Mouse (Mus musculus) hindbrain, embryonic 11.5 days (tissue): ENCODE measurements around the gene Dcakd. TPM values are rescaled to one million over a fixed set of nuclear protein-coding genes. Genes with fewer than 3 reads are reported as not detected.

Source experiments
- ATAC-seq: fragments of 200-750 bp; cut with Nextera tagmentation; 2 replicates; pipeline ENCODE4 v1.8.0; 2017; ENCODE audit warnings: mild to moderate bottlenecking, moderate TSS enrichment, moderate library complexity; ENCODE audit not compliant: low FRiP score
- DNase-seq: peaks from one replicate; pipeline ENCODE4 v3.0.0-alpha.2; 2015; ENCODE audit warnings: low spot score
- H3K27ac ChIP-seq: fragments of 300-500 bp; sonication (generic); 2 replicates; pipeline ENCODE4 v1.5.1; 2014; ENCODE audit warnings: mild to moderate bottlenecking, low read depth, low read length
- H3K27me3 ChIP-seq: fragments of 300-500 bp; sonication (generic); 2 replicates; pipeline ENCODE4 v1.6.1; 2014; ENCODE audit warnings: mild to moderate bottlenecking, low read length, moderate library complexity, mixed read lengths; ENCODE audit not compliant: control insufficient read depth, insufficient read depth
- H3K36me3 ChIP-seq: fragments of 300-500 bp; sonication (generic); 2 replicates; pipeline ENCODE4 v1.6.1; 2014; ENCODE audit warnings: mild to moderate bottlenecking, low read length, moderate library complexity, mixed read lengths; ENCODE audit not compliant: control insufficient read depth, insufficient read depth
- H3K4me1 ChIP-seq: fragments of 300-500 bp; sonication (generic); replicated peaks from 2 replicates; pipeline ENCODE4 v1.6.1; 2014; ENCODE audit warnings: low read length, mixed read lengths; ENCODE audit not compliant: control insufficient read depth, insufficient read depth
- H3K4me2 ChIP-seq: fragments of 300-500 bp; sonication (generic); replicated peaks from 2 replicates; pipeline ENCODE4 v1.6.1; 2014; ENCODE audit warnings: mild to moderate bottlenecking, low read depth, low read length
- H3K4me3 ChIP-seq: fragments of 300-500 bp; sonication (generic); 2 replicates; pipeline ENCODE4 v1.5.1; 2014; ENCODE audit warnings: low read depth, low read length
- H3K9ac ChIP-seq: fragments of 300-500 bp; sonication (generic); 2 replicates; pipeline ENCODE4 v1.6.1; 2014; ENCODE audit warnings: low read depth, low read length
- H3K9me3 ChIP-seq: fragments of 300-500 bp; sonication (generic); 2 replicates; pipeline ENCODE4 v1.6.1; 2016; ENCODE audit warnings: low read length; ENCODE audit not compliant: control insufficient read depth
- WGBS: fragments of 180-500 bp; shearing (Covaris S2); extraction: QIAGEN DNeasy Blood & Tissue Kit; methylation state at CpG from one replicate; pipeline ENCODE4 v1.1.7; 2014; 5-methylcytosine and 5-hydroxymethylcytosine counted together
- polyA plus RNA-seq: library from polyadenylated mRNA; unstranded; fragments of >200 nt; fragmentation: Nextera tagmentation; extraction: Ambion mirVana; gene quantifications from 2 replicates; pipeline ENCODE4 v1.2.1, GENCODE M21; 2014

The Dcakd gene
- polyA plus RNA-seq, 1 experiment from 2014 or later: 229 TPM

DNA sequence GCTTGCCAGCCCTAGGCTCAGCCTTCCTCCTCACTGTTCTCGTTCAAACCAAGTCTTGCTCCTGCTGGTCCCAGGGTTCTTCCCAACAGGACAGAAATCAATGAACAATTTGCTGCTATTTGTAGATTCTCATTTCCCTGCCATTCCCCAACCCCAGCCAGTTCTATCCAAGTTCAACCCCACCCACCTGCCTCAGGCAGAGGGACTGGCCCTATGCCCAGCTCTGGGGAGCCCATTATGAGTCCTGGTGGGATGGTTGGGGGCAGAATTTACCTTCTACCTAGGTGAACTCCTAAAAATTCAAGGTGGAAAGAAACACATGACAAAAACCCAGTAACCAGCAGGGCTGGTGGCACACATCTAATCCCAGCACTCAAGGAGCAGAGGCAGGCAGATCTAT is 55.8 kb downstream of the Dcakd start:
- DNase-seq (no peak), ATAC-seq (no peak)
- Histone ChIP-seq H3K27me3 (peaks cover 10% of the 10 kb centered on the region), H3K4me1 (no peaks in the 10 kb centered on the region), H3K4me3 (no peak overlapping the region), H3K9me3 (no peaks in the 10 kb centered on the region), H3K36me3 (no peaks in the 10 kb centered on the region), H3K27ac (no peak overlapping the region), H3K9ac (no peak overlapping the region), H3K4me2 (no peak overlapping the region)
- WGBS: 80% methylated on average over 1 of the region's 1 CpGs

DNA sequence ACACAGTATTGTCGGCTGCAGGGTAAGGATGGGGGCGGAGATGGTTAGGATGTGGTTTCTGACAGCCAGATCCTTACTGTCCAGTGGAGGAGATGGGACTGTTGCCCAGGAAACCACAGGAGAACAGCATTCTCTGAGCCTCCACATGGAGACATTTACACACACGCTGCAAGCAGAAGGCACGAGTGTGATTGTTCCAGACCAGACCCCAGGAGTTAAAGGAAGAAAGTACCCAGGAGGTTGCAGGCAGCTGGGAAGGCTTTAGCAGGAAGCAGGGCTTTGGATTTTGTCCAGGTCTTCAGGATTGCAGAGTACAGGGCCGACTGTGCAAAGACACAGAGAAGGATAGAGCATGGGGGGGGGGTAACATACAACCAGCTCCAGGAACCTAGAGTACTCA is 56.5 kb downstream of the Dcakd start:
- Histone ChIP-seq H3K9ac (no peak overlapping the region), H3K27me3 (peaks cover 10% of the 10 kb centered on the region), H3K4me1 (no peaks in the 10 kb centered on the region), H3K4me2 (no peak overlapping the region), H3K4me3 (no peak overlapping the region), H3K27ac (no peak overlapping the region), H3K9me3 (no peaks in the 10 kb centered on the region), H3K36me3 (no peaks in the 10 kb centered on the region)
- DNase-seq (no peak), ATAC-seq (no peak)
- WGBS: 62% methylated on average over 5 of the region's 5 CpGs

DNA sequence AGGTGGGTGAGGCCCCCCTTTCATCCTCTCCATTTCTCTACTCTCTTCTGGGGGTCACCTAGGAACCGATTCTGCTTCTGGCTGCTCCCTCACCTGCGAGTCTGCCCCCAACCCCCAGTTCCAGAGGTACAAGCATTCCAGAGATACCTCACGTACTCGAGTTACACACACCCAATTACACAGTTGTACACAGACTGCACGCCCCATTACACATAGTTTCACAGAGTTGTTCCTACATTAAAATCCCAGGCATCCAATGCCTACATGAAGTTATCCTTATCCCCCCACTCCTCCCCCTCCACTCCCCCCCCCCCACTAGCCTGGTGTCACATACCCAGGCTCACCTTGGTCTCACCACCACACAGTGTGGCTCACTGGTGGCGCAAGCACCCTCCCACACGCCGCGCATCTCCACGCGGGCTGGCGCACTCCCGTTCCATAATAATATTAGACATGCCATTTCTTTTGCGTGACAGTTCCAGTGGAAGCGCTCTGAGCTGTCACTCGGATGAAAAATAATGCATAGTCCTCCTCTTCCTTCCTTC is 63.5 kb downstream of the Dcakd start:
- no peak overlapping the region for H3K4me3 ChIP-seq
- no peaks in the 10 kb centered on the region for H3K36me3 ChIP-seq
- no peaks in the 10 kb centered on the region for H3K9me3 ChIP-seq
- DNase-seq (no peak), ATAC-seq (no peak; the same call in 1 of the 2 replicates)
- H3K4me1 ChIP-seq: peaks cover 7% of the 10 kb centered on the region
- H3K4me2 ChIP-seq: no peak overlapping the region
- no peaks in the 10 kb centered on the region; the same call in 1 of the 2 replicates for H3K27me3 ChIP-seq
- peak overlapping the region; percentile 87; the same call in 1 of the 2 replicates for H3K27ac ChIP-seq
- no peak overlapping the region; the same call in 1 of the 2 replicates for H3K9ac ChIP-seq
- whole genome bisulfite sequencing: 71% methylated on average over 16 of the region's 16 CpGs

DNA sequence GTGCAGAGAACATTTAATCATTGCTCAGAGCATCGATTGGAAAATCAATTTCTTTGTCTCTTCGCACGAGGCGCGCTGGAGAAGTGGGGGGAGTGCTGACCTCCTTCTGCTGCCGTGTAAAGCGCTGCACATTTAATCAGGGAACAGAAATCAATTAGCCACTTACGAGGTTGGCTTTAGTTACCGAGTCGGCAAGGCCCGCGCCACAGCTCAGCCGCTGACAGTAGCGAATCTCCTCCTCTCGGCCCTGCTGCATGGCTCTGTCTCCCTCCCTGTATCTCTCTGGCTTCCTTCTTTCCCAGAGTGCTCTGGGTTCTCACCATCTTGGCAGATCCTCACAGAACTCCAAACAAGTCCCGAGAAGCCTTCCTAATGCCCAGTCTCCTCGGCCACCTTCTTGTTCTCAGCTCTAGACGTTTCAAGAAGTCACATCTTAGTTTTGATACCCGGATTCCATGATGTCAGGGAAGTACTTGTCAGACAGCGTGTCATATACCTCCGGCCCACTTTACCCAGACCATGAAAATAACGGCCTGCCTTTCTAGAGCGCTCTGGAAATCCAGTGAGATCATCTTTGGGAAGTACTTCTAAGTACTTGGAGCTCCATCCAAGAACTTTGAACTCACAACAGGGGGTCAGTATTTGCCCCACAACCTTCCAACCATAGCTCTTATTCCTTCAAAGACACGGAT is 64.1 kb downstream of the Dcakd start:
- Histone ChIP-seq H3K4me2 (peak overlapping the region; percentile 38), H3K27ac (peak overlapping the region; percentile 87), H3K9me3 (no peaks in the 10 kb centered on the region), H3K4me3 (no peak overlapping the region; the same call in 1 of the 2 replicates), H3K36me3 (no peaks in the 10 kb centered on the region), H3K27me3 (no peaks in the 10 kb centered on the region; the same call in 1 of the 2 replicates), H3K4me1 (peaks cover 7% of the 10 kb centered on the region), H3K9ac (peak overlapping the region; percentile 49)
- 18% methylated on average over 24 of the region's 24 CpGs for WGBS
- ATAC-seq: peak; percentile 39
- DNase-seq: peak; percentile 63

DNA sequence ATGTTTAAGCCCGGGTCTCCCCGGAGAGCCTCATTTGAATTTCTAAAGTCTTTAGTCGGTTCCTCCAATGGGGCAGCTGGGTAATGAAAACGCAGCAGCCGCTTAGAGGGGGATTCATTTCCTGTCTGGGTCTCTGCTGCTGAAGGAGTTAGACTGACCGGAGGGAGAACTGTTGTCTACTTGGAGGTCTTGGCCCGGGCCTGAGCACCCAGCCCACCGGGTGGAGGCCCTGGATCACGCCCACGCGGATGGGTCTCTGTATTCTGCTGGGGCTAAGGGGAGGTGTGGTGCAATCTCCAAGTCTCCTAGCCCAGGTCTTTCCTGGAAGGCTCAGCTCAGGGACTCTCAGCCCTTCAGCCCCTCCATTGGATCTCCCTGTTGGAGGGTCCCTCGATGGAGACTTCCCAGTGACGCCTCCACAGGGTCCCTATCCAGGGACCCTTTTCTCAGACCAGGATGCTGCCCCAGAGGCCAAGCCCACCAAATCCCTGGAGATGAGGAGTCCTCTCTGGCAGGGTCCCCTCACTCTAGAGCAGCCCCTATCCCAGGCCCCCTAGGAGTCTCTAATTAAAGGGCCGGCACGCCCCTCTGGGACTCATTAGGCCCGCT is 64.8 kb downstream of the Dcakd start:
- peak overlapping the region; percentile 87 for H3K27ac ChIP-seq
- peaks cover 7% of the 10 kb centered on the region for H3K4me1 ChIP-seq
- ATAC-seq (peak; percentile 80), DNase-seq (peak; percentile 66)
- no peaks in the 10 kb centered on the region for H3K9me3 ChIP-seq
- no peaks in the 10 kb centered on the region for H3K36me3 ChIP-seq
- H3K27me3 ChIP-seq: no peaks in the 10 kb centered on the region; the same call in 1 of the 2 replicates
- H3K4me3 ChIP-seq: peak overlapping the region; percentile 10
- peak overlapping the region; percentile 49 for H3K9ac ChIP-seq
- peak overlapping the region; percentile 38 for H3K4me2 ChIP-seq
- under 1% methylated on average over 16 of the region's 16 CpGs for WGBS

DNA sequence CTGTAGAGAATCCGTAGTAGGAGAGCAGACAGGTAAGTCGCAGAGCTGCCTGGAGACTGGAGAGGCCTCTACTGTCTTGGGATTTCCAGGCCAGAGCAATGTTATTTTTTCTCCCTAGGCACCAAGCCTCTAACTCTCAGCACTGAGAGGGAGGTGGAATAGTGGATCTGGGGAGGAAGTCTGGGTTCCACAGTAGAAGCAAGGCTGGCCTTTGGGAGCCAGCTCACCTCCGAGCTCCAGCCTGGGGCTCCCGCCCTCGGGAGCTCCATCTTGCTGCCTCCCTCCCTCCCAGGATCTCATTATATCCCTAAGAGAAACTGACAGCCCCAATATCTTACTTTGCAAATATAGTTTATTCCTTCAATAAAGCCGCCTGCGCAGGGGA is 65.3 kb downstream of the Dcakd start:
- Histone ChIP-seq H3K27me3 (no peaks in the 10 kb centered on the region; the same call in 1 of the 2 replicates), H3K9me3 (no peaks in the 10 kb centered on the region), H3K4me2 (no peak overlapping the region; the same call in none of the 2 replicates), H3K9ac (0 out of 2 replicates have a peak overlapping the region, but pooled peaks have one; percentile 23), H3K4me1 (peaks cover 7% of the 10 kb centered on the region), H3K4me3 (0 out of 2 replicates have a peak overlapping the region, but pooled peaks have one; percentile 10), H3K27ac (peak overlapping the region; percentile 87), H3K36me3 (no peaks in the 10 kb centered on the region)
- WGBS: 24% methylated on average over 7 of the region's 7 CpGs
- no peak for ATAC-seq
- DNase-seq: no peak

DNA sequence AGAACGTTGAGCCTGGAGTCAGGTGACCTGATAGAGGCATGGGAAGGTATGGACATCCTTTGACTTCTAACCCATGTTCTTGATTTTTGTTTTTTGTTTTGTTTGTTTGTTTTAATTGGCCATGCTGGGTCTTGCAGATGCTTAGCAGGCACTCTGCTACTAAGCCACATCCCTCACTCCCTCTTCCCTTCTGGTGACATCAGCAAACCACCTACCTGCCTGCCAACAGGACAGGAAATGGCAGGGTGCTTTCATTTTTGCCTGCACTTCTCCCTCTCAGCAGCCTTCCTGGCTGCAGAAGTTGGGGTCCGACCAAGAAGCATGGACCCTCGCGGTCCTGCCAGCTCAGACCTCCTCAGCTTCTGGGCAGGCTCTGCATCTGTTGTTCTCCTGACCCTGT is 67.1 kb downstream of the Dcakd start:
- Histone ChIP-seq H3K9me3 (no peaks in the 10 kb centered on the region), H3K4me2 (no peak overlapping the region), H3K4me3 (no peak overlapping the region), H3K4me1 (peaks cover 13% of the 10 kb centered on the region), H3K27ac (no peak overlapping the region), H3K9ac (no peak overlapping the region), H3K27me3 (no peaks in the 10 kb centered on the region), H3K36me3 (no peaks in the 10 kb centered on the region)
- 90% methylated on average over 4 of the region's 4 CpGs for WGBS
- no peak for ATAC-seq
- no peak for DNase-seq

DNA sequence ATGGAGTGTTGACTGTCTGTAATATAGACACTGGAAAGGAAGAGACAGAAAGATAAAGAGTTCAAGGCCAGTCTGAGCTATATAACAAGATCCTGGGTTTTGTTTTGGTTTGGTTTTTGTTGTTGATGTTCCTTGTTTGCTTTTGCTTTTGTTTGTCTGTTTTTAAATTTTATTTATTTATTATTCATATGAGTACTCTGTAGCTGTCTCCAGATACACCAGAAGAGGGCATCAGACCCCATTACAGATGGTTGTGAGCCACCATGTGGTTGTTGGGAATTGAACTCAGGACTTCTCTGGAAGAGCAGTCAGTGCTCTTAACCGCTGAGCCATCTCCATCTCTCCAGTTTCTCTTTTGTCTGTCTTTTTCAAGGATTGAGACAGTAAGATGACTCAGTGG is 69.3 kb downstream of the Dcakd start:
- ATAC-seq (no peak), DNase-seq (no peak)
- WGBS: 84% methylated on average over 1 of the region's 1 CpGs
- Histone ChIP-seq H3K27ac (no peak overlapping the region), H3K4me1 (peaks cover 12% of the 10 kb centered on the region), H3K9ac (no peak overlapping the region), H3K27me3 (no peaks in the 10 kb centered on the region), H3K4me2 (no peak overlapping the region), H3K9me3 (no peaks in the 10 kb centered on the region), H3K4me3 (no peak overlapping the region), H3K36me3 (no peaks in the 10 kb centered on the region)
